Mouse (Mus musculus) intestine, embryonic 15.5 days (tissue): ENCODE data around the gene Olfr46. TPM values are rescaled to one million over a fixed set of nuclear protein-coding genes. Genes with fewer than 3 reads are reported as not detected.
"Not testable (repeated sequence)": the region's sequence is repeated elsewhere in the genome, so short reads cannot be mapped to it uniquely, and the experiment has no call there.

Experiments
- ATAC-seq: fragments of 200-750 bp; cut with Nextera tagmentation; 2 replicates; pipeline ENCODE4 v1.8.0; 2017; ENCODE audit warnings: moderate TSS enrichment, moderate library complexity
- H3K27ac ChIP-seq: fragments of 300-500 bp; sonication (generic); 2 replicates; pipeline ENCODE4 v1.5.1; 2015; ENCODE audit warnings: mild to moderate bottlenecking, inconsistent platforms
- H3K27me3 ChIP-seq: fragments of 300-500 bp; sonication (generic); replicated peaks from 2 replicates; pipeline ENCODE4 v1.6.1; 2015; ENCODE audit warnings: inconsistent platforms
- H3K36me3 ChIP-seq: fragments of 300-500 bp; sonication (generic); 2 replicates; pipeline ENCODE4 v1.6.1; 2015; ENCODE audit warnings: inconsistent platforms
- H3K4me1 ChIP-seq: fragments of 300-500 bp; sonication (generic); replicated peaks from 2 replicates; pipeline ENCODE4 v1.6.1; 2015; ENCODE audit warnings: inconsistent platforms
- H3K4me2 ChIP-seq: fragments of 300-500 bp; sonication (generic); replicated peaks from 2 replicates; pipeline ENCODE4 v1.6.1; 2015; ENCODE audit warnings: mild to moderate bottlenecking, inconsistent platforms
- H3K4me3 ChIP-seq: fragments of 300-500 bp; sonication (generic); replicated peaks from 2 replicates; pipeline ENCODE4 v1.5.1; 2015; ENCODE audit warnings: inconsistent platforms
- H3K9ac ChIP-seq: fragments of 300-500 bp; sonication (generic); 2 replicates; pipeline ENCODE4 v1.6.1; 2015; ENCODE audit warnings: inconsistent platforms
- H3K9me3 ChIP-seq: fragments of 300-500 bp; sonication (generic); 2 replicates; pipeline ENCODE4 v1.6.1; 2016; ENCODE audit warnings: inconsistent platforms
- WGBS: fragments of 180-500 bp; shearing (Covaris S2); methylation state at CpG from one replicate; pipeline ENCODE4 v1.1.7; 2015; 5-methylcytosine and 5-hydroxymethylcytosine counted together
- polyA plus RNA-seq: library from polyadenylated mRNA; unstranded; fragments of >200 nt; fragmentation: Nextera tagmentation; extraction: Ambion mirVana; gene quantifications from 2 replicates; pipeline ENCODE4 v1.2.1, GENCODE M21; 2015

Gene Olfr46
- not detected in 2 replicates for polyA plus RNA-seq

DNA sequence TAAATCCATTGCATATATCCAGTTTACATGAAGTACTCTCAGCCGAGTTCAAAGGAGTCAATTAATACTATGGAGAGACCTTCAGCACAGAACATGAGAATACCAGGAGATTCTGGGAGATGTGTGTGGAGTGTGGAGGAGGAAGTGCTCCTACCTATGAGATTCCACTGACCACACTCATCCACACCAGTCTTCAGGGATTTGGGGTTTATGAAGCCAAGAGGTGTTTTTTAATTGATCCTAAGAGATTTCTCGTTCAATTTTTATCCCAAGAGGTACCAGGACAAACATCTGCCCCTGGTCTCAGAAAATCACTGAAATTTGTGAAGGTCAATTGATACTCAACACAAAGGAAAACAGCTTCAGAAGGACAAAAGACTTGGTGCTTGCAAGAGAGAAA is at the start of gene Olfr46:
Gene Olfr46 (plus strand): TSS at position 301 of the 400 bp plus-strand sequence.
- not testable (repeated sequence) for H3K36me3 ChIP-seq, H3K27me3 ChIP-seq, H3K27ac ChIP-seq, H3K4me3 ChIP-seq, ATAC-seq, H3K9ac ChIP-seq, H3K4me1 ChIP-seq, H3K4me2 ChIP-seq, H3K9me3 ChIP-seq
- WGBS, result 70% methylated on average over 2 of the region's 2 CpGs

DNA sequence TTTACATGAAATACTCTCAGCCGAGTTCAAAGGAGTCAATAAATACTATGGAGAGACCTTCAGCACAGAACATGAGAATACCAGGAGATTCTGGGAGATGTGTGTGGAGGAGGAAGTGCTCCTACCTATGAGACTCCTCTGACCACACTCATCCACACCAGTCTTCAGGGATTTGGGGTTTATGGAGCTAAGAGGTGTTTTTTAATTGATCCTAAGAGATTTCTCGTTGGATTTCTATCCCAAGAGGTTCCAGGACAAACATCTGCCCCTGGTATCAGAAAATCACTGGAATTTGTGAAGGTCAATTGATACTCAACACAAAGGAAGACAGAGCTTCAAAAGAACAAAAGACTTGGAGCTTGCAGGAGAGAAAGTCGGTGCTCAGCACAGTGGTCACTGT is 33.5 kb upstream of the Olfr46 start, which contains the start of gene Olfr538:
Gene Olfr538 (plus strand): TSS at position 301 of the 400 bp plus-strand sequence.
- Histone ChIP-seq H3K36me3 (no peaks in the 10 kb centered on the region), H3K27ac (no peak within 1 kb of the TSS), H3K9me3 (no peaks in the 10 kb centered on the region), H3K4me2 (no peak within 1 kb of the TSS), H3K9ac (no peak within 1 kb of the TSS), H3K4me3 (no peak within 1 kb of the TSS), H3K27me3 (no peaks in the 10 kb centered on the region), H3K4me1 (no peaks in the 10 kb centered on the region)
- no peak for ATAC-seq
- 67% methylated on average over 3 of the region's 3 CpGs for WGBS

DNA sequence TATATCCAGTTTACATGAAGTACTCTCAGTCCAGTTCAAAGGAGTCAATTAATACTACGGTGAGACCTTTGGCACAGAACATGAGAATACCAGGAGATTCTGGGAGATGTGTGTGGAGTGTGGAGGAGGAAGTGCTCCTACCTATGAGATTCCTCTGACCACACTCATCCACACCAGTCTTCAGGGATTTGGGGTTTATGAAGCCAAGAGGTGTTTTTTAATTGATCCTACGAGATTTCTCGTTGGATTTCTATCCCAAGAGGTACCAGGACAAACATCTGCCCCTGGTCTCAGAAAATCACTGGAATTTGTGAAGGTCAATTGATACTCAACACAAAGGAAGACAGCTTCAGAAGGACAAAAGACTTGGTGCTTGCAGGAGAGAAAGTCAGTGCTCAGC is 27.6 kb downstream of the Olfr46 start, which contains the start of gene Olfr61:
Gene Olfr61 (plus strand): TSS at position 301 of the 400 bp plus-strand sequence.
- H3K27me3 ChIP-seq, ATAC-seq, H3K27ac ChIP-seq, H3K4me1 ChIP-seq, H3K36me3 ChIP-seq, H3K4me2 ChIP-seq, H3K9me3 ChIP-seq, H3K9ac ChIP-seq, H3K4me3 ChIP-seq: not testable (repeated sequence)
- WGBS, result 89% methylated on average over 3 of the region's 3 CpGs

DNA sequence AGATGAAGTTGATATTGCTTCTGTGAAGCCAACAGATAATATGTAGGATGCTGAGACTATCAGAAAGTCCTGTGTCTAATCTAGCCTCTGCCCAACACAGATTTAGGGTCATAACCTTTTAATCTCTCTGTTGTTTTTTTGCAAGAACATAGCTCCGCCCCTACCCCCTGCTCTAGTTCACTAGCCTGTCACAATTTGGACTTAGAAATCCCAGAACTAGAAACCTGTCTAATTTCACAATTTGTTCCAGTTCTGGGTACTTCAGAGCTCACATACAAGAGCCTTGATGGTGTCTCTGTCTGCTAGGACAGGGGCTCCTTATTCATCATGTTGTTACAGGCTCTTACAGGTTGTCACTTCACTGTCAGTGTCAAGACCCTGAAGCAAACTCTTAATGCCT is 29.5 kb downstream of the Olfr46 start:
- H3K4me3 ChIP-seq, result no peak overlapping the region
- H3K27ac ChIP-seq, result no peak overlapping the region
- WGBS, result 63% methylated on average over 1 of the region's 1 CpGs
- H3K4me1 ChIP-seq, result no peaks in the 10 kb centered on the region
- no peak overlapping the region for H3K4me2 ChIP-seq
- no peaks in the 10 kb centered on the region for H3K36me3 ChIP-seq
- no peak overlapping the region for H3K9ac ChIP-seq
- no peaks in the 10 kb centered on the region for H3K27me3 ChIP-seq
- no peaks in the 10 kb centered on the region for H3K9me3 ChIP-seq
- ATAC-seq, result no peak

DNA sequence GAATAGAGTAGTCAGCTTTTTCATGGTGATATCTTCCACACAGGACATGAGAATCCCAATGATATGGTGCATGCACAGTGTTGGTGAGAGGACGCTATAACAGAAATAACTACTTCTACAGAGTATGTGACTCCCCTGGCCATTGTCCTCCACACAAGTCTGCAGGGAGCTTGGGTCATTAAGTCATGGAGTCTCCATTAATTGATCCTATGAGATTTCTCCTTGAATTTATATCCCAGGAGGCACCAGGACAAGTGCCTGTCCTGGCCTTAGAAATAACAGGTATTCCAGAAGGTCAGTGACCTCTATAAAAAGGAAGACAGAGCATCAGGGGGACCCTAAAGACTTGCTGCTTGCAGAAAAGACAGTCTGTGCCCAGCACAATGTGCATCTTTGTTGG is 45.1 kb downstream of the Olfr46 start, which contains the start of gene Olfr53:
Gene Olfr53 (plus strand): TSS at position 301 of the 400 bp plus-strand sequence.
- Histone ChIP-seq H3K4me3 (no peak within 1 kb of the TSS), H3K4me1 (no peaks in the 10 kb centered on the region), H3K27me3 (no peaks in the 10 kb centered on the region), H3K36me3 (no peaks in the 10 kb centered on the region), H3K27ac (no peak within 1 kb of the TSS), H3K4me2 (no peak within 1 kb of the TSS), H3K9me3 (no peaks in the 10 kb centered on the region), H3K9ac (no peak within 1 kb of the TSS)
- WGBS, result 91% methylated on average over 1 of the region's 1 CpGs
- ATAC-seq, result no peak

DNA sequence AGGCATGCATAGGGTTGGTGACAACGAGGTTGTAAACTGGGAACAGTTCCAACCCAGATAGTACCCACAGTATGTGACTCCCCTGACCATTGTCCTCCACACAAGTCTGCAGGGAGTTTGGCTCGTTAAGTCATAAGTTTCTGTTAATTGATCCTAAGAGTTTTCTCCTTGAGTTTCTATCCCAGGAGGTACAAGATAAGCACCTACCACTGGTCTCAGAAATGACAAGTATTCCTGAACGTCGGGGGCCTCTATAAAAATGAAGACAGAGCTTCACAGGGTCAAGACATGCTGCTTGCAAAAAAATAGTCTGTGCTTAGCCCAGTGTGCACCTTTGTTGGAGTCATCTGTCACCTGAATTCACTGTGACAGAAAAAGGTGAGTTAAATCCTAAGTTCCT is 58.6 kb downstream of the Olfr46 start, which contains the start of gene Olfr539:
Gene Olfr539 (plus strand): TSS at position 301 of the 400 bp plus-strand sequence.
- H3K27ac ChIP-seq, result no peak within 1 kb of the TSS

More for the DNA sequence above, 58.6 kb downstream of the Olfr46 start, which contains the start of gene Olfr539:
- Histone ChIP-seq H3K4me2 (no peak within 1 kb of the TSS), H3K4me1 (no peaks in the 10 kb centered on the region), H3K4me3 (no peak within 1 kb of the TSS), H3K9ac (no peak within 1 kb of the TSS), H3K36me3 (no peaks in the 10 kb centered on the region), H3K9me3 (no peaks in the 10 kb centered on the region), H3K27me3 (no peaks in the 10 kb centered on the region)
- ATAC-seq, result no peak
- 77% methylated on average over 4 of the region's 4 CpGs for WGBS

Other genes with a start within 250 kb of the Olfr46 start
- gene Olfr60, start 239.6 kb upstream of the Olfr46 start, polyA plus RNA-seq, result not detected in 2 replicates
- not detected in 2 replicates for gene Olfr530, start 224.9 kb upstream of the Olfr46 start, polyA plus RNA-seq
- not detected in 2 replicates for gene Olfr531, start 198.4 kb upstream of the Olfr46 start, polyA plus RNA-seq
- gene Olfr532, start 179.6 kb upstream of the Olfr46 start, polyA plus RNA-seq, result not detected in 2 replicates
- not detected in 2 replicates for gene Olfr533, start 137.9 kb upstream of the Olfr46 start, polyA plus RNA-seq
- not detected in 2 replicates for gene Olfr535, start 117.1 kb upstream of the Olfr46 start, polyA plus RNA-seq
- not detected in 2 replicates for gene Olfr536, start 93.9 kb upstream of the Olfr46 start, polyA plus RNA-seq
- not detected in 2 replicates for gene Olfr538, start 33.4 kb upstream of the Olfr46 start, polyA plus RNA-seq
- not detected in 2 replicates for gene Olfr61, start 27.7 kb downstream of the Olfr46 start, polyA plus RNA-seq
- not detected in 2 replicates for gene Olfr53, start 45.2 kb downstream of the Olfr46 start, polyA plus RNA-seq
- gene Olfr539, start 58.7 kb downstream of the Olfr46 start, polyA plus RNA-seq, result not detected in 2 replicates
- not detected in 2 replicates for gene Olfr45, start 80.7 kb downstream of the Olfr46 start, polyA plus RNA-seq
- not detected in 2 replicates for gene Olfr541, start 96.0 kb downstream of the Olfr46 start, polyA plus RNA-seq
- gene Cyp2e1, start 162.5 kb downstream of the Olfr46 start, polyA plus RNA-seq, result not detected in 2 replicates
- 0.40 and 0.48 TPM in 2 replicates for gene Syce1, start 186.6 kb downstream of the Olfr46 start, polyA plus RNA-seq
- gene Zfp941, start 220.9 kb downstream of the Olfr46 start, polyA plus RNA-seq, result 1.6 and 2.0 TPM in 2 replicates
- gene Urah, start 233.7 kb downstream of the Olfr46 start, polyA plus RNA-seq, result 4.8 TPM in 2 replicates
- not detected in 2 replicates for gene Scgb1c1, start 244.3 kb downstream of the Olfr46 start, polyA plus RNA-seq
- gene Odf3, start 246.5 kb downstream of the Olfr46 start, polyA plus RNA-seq, result not detected in 2 replicates